Mouse (Mus musculus): Measurements from ENCODE around the gene Dpp4. TPM values are rescaled to one million over a fixed set of nuclear protein-coding genes. Genes with fewer than 3 reads are reported as not detected.

Gene Dpp4
- polyA plus RNA-seq, 1 experiment from 2014 or later: 15.9 TPM

DNA sequence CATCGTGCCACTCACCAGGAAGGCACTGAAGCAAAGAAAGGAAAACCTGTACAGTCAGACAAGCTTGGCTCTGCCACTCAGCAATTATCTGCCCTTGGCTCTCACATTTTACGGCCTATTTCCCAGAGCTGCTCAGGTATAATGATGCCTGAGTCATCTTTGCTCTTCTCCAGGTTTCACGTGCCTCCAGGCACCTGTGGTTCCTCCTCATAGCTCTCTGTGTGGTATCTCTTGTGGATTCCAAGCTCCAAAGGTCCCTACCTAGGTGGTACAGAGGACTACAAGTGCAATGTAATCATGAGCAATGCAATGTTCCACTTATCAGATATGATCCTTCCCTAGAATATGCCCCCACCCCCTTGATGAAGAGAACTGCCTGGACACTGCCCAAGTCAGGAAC is 8.0 kb upstream of the Dpp4 start:
- Histone ChIP-seq H3K9ac (replicated peaks; ENCODE audit: low read depth, low read length) (no peak overlapping the region), H3K4me2 (replicated peaks; ENCODE audit: low read depth, low read length) (no peak overlapping the region), H3K27ac (ENCODE audit: low read length) (no peak overlapping the region), H3K9me3 (ENCODE audit: control insufficient read depth, low read depth, low read length) (no peaks in the 10 kb centered on the region), H3K4me3 (ENCODE audit: low read depth, low read length) (no peak overlapping the region), H3K36me3 (ENCODE audit: control insufficient read depth, insufficient read depth, low read length) (no peaks in the 10 kb centered on the region), H3K4me1 (ENCODE audit: control insufficient read depth, insufficient read depth, low read length) (no peaks in the 10 kb centered on the region), H3K27me3 (ENCODE audit: control insufficient read depth, insufficient read depth, low read length) (no peaks in the 10 kb centered on the region)
- ATAC-seq (ENCODE audit: insufficient number of reproducible peaks, insufficient read depth, low FRiP score, low read depth): no peak
- WGBS: 80% methylated on average over 3 of the region's 3 CpGs

DNA sequence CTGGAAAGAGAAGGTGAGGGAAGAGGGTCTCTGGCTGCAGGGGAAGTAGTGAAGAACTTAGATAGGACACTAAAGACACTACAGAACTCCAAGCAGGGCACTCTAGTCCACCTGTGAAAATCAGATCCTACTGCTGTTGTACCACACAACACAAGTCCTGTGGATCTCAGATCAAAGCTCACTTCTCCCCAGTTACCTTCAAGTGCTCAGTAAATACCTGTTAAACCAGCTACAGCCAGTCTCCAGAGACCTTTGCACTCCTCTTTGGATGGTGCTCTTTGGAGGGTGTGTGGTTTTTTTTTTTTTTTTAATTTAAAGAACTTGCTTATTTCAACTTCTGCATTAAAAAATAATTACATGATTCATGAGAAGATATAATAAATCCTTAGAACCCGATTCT is 5.2 kb upstream of the Dpp4 start:
- Histone ChIP-seq H3K9ac (replicated peaks; ENCODE audit: low read depth, low read length) (no peak overlapping the region), H3K27ac (ENCODE audit: low read length) (no peak overlapping the region), H3K4me3 (ENCODE audit: low read depth, low read length) (no peak overlapping the region), H3K4me1 (ENCODE audit: control insufficient read depth, insufficient read depth, low read length) (no peaks in the 10 kb centered on the region), H3K4me2 (replicated peaks; ENCODE audit: low read depth, low read length) (no peak overlapping the region), H3K36me3 (ENCODE audit: control insufficient read depth, insufficient read depth, low read length) (no peaks in the 10 kb centered on the region), H3K9me3 (ENCODE audit: control insufficient read depth, low read depth, low read length) (no peaks in the 10 kb centered on the region), H3K27me3 (ENCODE audit: control insufficient read depth, insufficient read depth, low read length) (no peaks in the 10 kb centered on the region)
- no peak for ATAC-seq (ENCODE audit: insufficient number of reproducible peaks, insufficient read depth, low FRiP score, low read depth)
- WGBS: 79% methylated on average over 1 of the region's 1 CpGs

DNA sequence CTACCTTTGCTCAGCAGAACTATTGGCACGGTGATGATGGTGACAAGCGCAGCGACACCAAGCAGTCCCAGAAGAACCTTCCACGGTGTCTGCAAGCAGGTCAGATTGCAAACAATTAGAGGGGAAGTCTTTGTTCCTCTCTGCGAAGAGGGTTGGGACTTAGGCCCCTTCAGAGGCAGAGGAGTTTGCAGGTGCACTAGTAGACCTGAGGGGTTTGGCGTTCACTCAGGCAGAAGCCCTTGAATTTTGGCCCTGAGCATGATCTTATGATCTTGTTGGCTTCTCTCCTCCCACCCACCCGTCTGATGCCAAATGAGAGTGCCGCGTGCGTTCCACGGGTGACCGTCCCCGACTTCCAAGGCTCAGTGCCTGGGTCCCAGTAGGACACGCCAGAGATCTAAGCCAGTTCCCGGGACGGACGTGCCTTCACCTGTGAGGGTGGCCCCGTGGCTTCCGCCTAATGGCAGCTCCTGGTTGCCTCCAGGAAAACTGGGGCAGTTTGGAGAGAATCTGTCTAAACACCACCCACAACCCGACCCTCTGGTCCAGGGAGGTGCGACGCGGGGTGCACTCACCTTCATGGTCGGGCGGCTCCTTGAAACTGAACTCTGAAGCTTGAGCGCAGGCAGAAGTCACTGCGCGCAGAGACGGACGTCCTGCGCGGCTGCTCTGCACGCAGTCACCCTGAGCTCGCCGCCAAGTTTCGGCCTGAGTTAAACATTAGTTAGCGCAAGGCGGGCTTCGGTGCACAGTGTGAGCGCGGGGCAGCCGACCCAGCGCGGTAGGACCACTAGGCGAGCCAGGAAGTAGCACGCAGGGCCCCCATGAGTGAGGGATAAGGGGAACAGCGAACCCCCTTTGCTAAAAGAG is 585 bp downstream of the Dpp4 start:
- H3K27ac ChIP-seq (ENCODE audit: low read length): no peak overlapping the region; the same call in 1 of the 2 replicates
- H3K4me1 ChIP-seq (ENCODE audit: control insufficient read depth, insufficient read depth, low read length): 0 out of 2 replicates have a peak, but pooled peaks cover 3% of the 10 kb centered on the region
- no peaks in the 10 kb centered on the region for H3K9me3 ChIP-seq (ENCODE audit: control insufficient read depth, low read depth, low read length)
- H3K9ac ChIP-seq (replicated peaks; ENCODE audit: low read depth, low read length): no peak overlapping the region; the same call in 1 of the 2 replicates
- no peaks in the 10 kb centered on the region for H3K27me3 ChIP-seq (ENCODE audit: control insufficient read depth, insufficient read depth, low read length)
- peak overlapping the region; percentile 84 for H3K4me2 ChIP-seq (replicated peaks; ENCODE audit: low read depth, low read length)
- ATAC-seq (ENCODE audit: insufficient number of reproducible peaks, insufficient read depth, low FRiP score, low read depth): peak; percentile 89
- H3K4me3 ChIP-seq (ENCODE audit: low read depth, low read length): peak overlapping the region; percentile 42
- WGBS: 6% methylated on average over 47 of the region's 47 CpGs
- H3K36me3 ChIP-seq (ENCODE audit: control insufficient read depth, insufficient read depth, low read length): no peaks in the 10 kb centered on the region

DNA sequence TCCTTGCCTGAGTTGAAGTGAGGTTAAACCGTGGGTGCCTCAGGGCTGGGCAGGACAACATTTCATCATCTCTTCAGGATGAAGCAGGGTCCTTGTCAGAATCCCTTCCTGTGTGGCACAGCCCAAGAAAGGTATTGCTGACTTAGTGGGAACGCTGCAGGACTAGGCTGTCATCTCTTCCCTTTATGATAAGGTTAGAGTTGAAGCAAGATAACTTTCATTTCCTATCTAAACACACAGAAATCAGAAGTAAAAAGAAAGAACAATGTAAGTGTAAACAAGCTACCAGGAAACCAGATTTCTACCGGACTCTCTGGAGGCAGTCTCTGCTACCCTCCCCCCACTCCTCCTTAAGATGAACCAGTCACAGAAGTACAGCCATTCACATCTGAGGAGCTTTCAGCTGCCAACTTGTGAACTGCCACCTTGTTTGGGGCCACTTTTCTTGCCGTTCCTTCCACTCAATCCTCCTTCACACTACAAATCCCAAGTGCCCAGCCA is 3.3 kb downstream of the Dpp4 start:
- no peak overlapping the region for H3K4me2 ChIP-seq (replicated peaks; ENCODE audit: low read depth, low read length)
- no peak overlapping the region for H3K27ac ChIP-seq (ENCODE audit: low read length)
- H3K36me3 ChIP-seq (ENCODE audit: control insufficient read depth, insufficient read depth, low read length): no peaks in the 10 kb centered on the region
- H3K9me3 ChIP-seq (ENCODE audit: control insufficient read depth, low read depth, low read length): no peaks in the 10 kb centered on the region
- H3K4me1 ChIP-seq (ENCODE audit: control insufficient read depth, insufficient read depth, low read length): 0 out of 2 replicates have a peak, but pooled peaks cover 3% of the 10 kb centered on the region
- WGBS: 17% methylated on average over 4 of the region's 4 CpGs
- no peak overlapping the region for H3K4me3 ChIP-seq (ENCODE audit: low read depth, low read length)
- no peaks in the 10 kb centered on the region for H3K27me3 ChIP-seq (ENCODE audit: control insufficient read depth, insufficient read depth, low read length)
- H3K9ac ChIP-seq (replicated peaks; ENCODE audit: low read depth, low read length): no peak overlapping the region
- no peak for ATAC-seq (ENCODE audit: insufficient number of reproducible peaks, insufficient read depth, low FRiP score, low read depth)

DNA sequence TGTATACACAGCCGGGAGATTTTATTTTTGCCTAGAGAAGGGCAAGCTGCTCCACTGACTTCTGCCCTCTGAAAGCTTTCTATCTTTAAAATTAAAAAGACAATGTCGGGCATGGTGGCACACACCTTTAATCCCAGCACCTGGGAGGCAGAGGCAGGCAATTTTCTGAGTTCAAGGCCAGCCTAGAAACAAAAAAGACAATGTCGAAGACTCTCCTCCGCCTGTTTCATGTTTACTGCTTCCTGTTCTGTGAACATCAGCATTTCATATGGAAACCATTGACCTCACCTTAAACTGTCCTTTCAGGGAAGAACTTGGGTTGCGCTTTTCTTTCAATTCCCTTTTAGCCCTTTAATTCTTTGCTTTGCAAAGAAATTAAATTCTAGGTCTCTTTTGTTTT is 3.8 kb downstream of the Dpp4 start:
- Histone ChIP-seq H3K4me2 (replicated peaks; ENCODE audit: low read depth, low read length) (no peak overlapping the region), H3K27ac (ENCODE audit: low read length) (no peak overlapping the region), H3K9ac (replicated peaks; ENCODE audit: low read depth, low read length) (no peak overlapping the region), H3K36me3 (ENCODE audit: control insufficient read depth, insufficient read depth, low read length) (no peaks in the 10 kb centered on the region), H3K27me3 (ENCODE audit: control insufficient read depth, insufficient read depth, low read length) (no peaks in the 10 kb centered on the region), H3K9me3 (ENCODE audit: control insufficient read depth, low read depth, low read length) (no peaks in the 10 kb centered on the region), H3K4me3 (ENCODE audit: low read depth, low read length) (no peak overlapping the region), H3K4me1 (ENCODE audit: control insufficient read depth, insufficient read depth, low read length) (0 out of 2 replicates have a peak, but pooled peaks cover 3% of the 10 kb centered on the region)
- WGBS: 76% methylated on average over 5 of the region's 5 CpGs
- ATAC-seq (ENCODE audit: insufficient number of reproducible peaks, insufficient read depth, low FRiP score, low read depth): no peak

DNA sequence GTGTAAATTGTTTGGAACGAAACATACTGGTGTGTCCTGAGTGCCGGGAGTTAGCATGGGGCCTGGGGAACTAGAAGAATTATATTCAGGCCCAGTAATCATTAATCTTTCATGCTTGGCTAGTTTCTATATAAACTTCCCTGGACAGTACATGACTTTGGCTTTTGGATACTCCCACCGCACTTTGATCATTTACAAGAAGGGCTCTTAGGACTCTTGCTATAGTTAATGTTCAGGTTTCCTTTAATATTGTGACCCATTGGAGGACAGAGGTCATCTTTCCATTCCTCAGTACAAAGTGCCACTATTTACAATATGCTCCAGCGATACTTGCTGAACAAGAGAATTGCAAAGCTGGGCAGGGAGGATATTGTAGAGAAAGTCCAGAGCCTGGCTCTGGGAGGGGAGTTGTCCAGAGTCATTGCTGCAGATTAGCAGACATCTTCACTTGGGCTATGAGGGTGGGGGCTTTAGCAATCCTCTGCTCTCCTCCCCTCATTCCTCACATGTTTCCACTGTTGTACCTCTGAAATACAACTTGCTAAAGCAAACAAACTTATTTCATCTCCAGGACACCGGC is 8.4 kb downstream of the Dpp4 start:
- H3K9me3 ChIP-seq (ENCODE audit: control insufficient read depth, low read depth, low read length): no peaks in the 10 kb centered on the region
- no peak for ATAC-seq (ENCODE audit: insufficient number of reproducible peaks, insufficient read depth, low FRiP score, low read depth)
- H3K4me3 ChIP-seq (ENCODE audit: low read depth, low read length): no peak overlapping the region
- no peak overlapping the region for H3K4me2 ChIP-seq (replicated peaks; ENCODE audit: low read depth, low read length)
- no peak overlapping the region for H3K9ac ChIP-seq (replicated peaks; ENCODE audit: low read depth, low read length)
- H3K27me3 ChIP-seq (ENCODE audit: control insufficient read depth, insufficient read depth, low read length): no peaks in the 10 kb centered on the region
- H3K4me1 ChIP-seq (ENCODE audit: control insufficient read depth, insufficient read depth, low read length): no peaks in the 10 kb centered on the region
- WGBS: 45% methylated on average over 5 of the region's 5 CpGs
- H3K36me3 ChIP-seq (ENCODE audit: control insufficient read depth, insufficient read depth, low read length): no peaks in the 10 kb centered on the region
- no peak overlapping the region for H3K27ac ChIP-seq (ENCODE audit: low read length)

DNA sequence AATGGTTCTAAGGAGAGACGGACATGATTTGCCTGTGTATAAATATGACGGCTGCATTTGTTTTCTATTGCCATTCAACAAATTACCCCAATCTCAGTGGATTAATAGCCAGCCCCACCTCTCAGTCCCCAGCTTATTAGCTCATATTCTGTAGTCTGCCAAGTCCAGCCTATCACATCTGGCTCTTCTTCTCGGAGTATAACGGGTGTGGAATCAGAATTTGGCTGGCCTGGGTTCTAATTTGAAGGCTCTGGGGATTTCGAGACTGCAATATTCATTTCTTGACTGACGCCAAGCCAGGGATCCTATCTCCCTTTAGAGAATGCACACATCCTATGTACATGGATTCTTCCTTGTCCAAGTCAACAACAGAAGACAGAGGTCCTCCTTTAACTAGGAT is 11.0 kb downstream of the Dpp4 start:
- Histone ChIP-seq H3K27ac (ENCODE audit: low read length) (no peak overlapping the region), H3K9ac (replicated peaks; ENCODE audit: low read depth, low read length) (no peak overlapping the region), H3K4me1 (ENCODE audit: control insufficient read depth, insufficient read depth, low read length) (no peaks in the 10 kb centered on the region), H3K4me3 (ENCODE audit: low read depth, low read length) (no peak overlapping the region), H3K36me3 (ENCODE audit: control insufficient read depth, insufficient read depth, low read length) (no peaks in the 10 kb centered on the region), H3K27me3 (ENCODE audit: control insufficient read depth, insufficient read depth, low read length) (no peaks in the 10 kb centered on the region), H3K4me2 (replicated peaks; ENCODE audit: low read depth, low read length) (no peak overlapping the region), H3K9me3 (ENCODE audit: control insufficient read depth, low read depth, low read length) (no peaks in the 10 kb centered on the region)
- 87% methylated on average over 6 of the region's 6 CpGs for WGBS
- ATAC-seq (ENCODE audit: insufficient number of reproducible peaks, insufficient read depth, low FRiP score, low read depth): no peak

DNA sequence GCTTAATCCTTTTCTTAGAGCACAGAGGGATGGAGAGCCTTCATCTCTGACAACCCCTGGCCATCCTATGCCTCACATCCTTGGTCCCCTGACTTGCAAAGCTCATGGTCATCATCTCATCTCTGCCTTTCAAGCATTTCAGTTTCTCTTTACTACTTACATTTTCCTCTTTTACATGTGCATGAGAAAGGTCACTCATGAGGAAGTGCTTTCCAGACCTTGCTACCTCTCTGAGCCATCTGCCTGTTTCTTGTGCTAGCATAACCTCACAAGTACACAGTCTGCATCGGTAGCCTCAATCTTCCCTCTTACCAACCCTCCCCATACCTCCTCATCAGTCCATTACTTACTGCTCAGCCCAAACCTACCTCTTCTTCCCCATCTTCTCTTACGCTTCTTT is 12.2 kb downstream of the Dpp4 start:
- no peak overlapping the region for H3K27ac ChIP-seq (ENCODE audit: low read length)
- 90% methylated on average over 2 of the region's 2 CpGs for WGBS
- H3K27me3 ChIP-seq (ENCODE audit: control insufficient read depth, insufficient read depth, low read length): no peaks in the 10 kb centered on the region
- no peaks in the 10 kb centered on the region for H3K36me3 ChIP-seq (ENCODE audit: control insufficient read depth, insufficient read depth, low read length)
- no peak overlapping the region for H3K4me3 ChIP-seq (ENCODE audit: low read depth, low read length)
- no peak for ATAC-seq (ENCODE audit: insufficient number of reproducible peaks, insufficient read depth, low FRiP score, low read depth)
- no peaks in the 10 kb centered on the region for H3K4me1 ChIP-seq (ENCODE audit: control insufficient read depth, insufficient read depth, low read length)
- no peak overlapping the region for H3K9ac ChIP-seq (replicated peaks; ENCODE audit: low read depth, low read length)
- H3K9me3 ChIP-seq (ENCODE audit: control insufficient read depth, low read depth, low read length): no peaks in the 10 kb centered on the region
- no peak overlapping the region for H3K4me2 ChIP-seq (replicated peaks; ENCODE audit: low read depth, low read length)

All from stomach, embryonic 14.5 days (tissue).